In genomic region chr11:120388580-120388979, GRCm38 (mm10) we compare ENCODE assay signal across 17 mouse cellular contexts. TPM values are rescaled to one million over a fixed set of nuclear protein-coding genes. Genes with fewer than 3 reads are reported as not detected.
"Had no signal": no experiment of that assay in that cellular context is flagged by ENCODE, and none has a peak within 500 bp of the region (broad histone marks: within the 10 kb centered on the region; RNA-seq: fewer than 3 reads in every experiment).

No protein-coding gene starts in this region.

- H3K9ac ChIP-seq: liver, embryonic 15.5 days; midbrain, embryonic 13.5 days; neural tube, embryonic 15.5 days had no signal

- H3K27ac ChIP-seq: left cerebral cortex, adult 2 months; limb, embryonic 10.5 days; liver, embryonic 15.5 days; midbrain, embryonic 13.5 days; neural tube, embryonic 15.5 days; stomach, postnatal 0 days had no signal

- H3K4me2 ChIP-seq: liver, embryonic 11.5 days; liver, embryonic 15.5 days; midbrain, embryonic 13.5 days; neural tube, embryonic 15.5 days had no signal

- H3K4me1 ChIP-seq: midbrain, embryonic 13.5 days had no signal

- H3K9me3 ChIP-seq: limb, embryonic 10.5 days; liver, embryonic 15.5 days; midbrain, embryonic 13.5 days; neural tube, embryonic 15.5 days had no signal

- H3K4me3 ChIP-seq: left cerebral cortex, adult 2 months; limb, embryonic 10.5 days; liver, embryonic 15.5 days; midbrain, embryonic 13.5 days; myocyte; neural tube, embryonic 15.5 days had no signal

- DNase-seq: kidney, postnatal 4 days; lung, adult 2 months; lung, postnatal 36 days; right cerebral cortex, adult 18-20 months; right cerebral cortex, postnatal 25 days; thymus, postnatal 4 days had no signal

- ATAC-seq: lung, postnatal 0 days; midbrain, embryonic 13.5 days had no signal

- H3K27me3 ChIP-seq: liver, embryonic 15.5 days; midbrain, embryonic 13.5 days; neural tube, embryonic 15.5 days had no signal

RNA-seq across cellular contexts. Expression of gene Fscn2, which starts 27.2 kb away (rescaled TPM):
- total RNA-seq: megakaryocyte progenitor cell, adult 5-6 weeks had no signal
- polyA plus RNA-seq: liver, embryonic 15.5 days had no signal

RNA-seq across cellular contexts. Expression of gene Tspan10, which starts 53.9 kb away (rescaled TPM):
- total RNA-seq: megakaryocyte progenitor cell, adult 5-6 weeks had no signal
- polyA plus RNA-seq: limb, embryonic 10.5 days; liver, embryonic 15.5 days; lung, postnatal 0 days; midbrain, embryonic 13.5 days; myocyte; neural tube, embryonic 11.5 days; neural tube, embryonic 15.5 days; stomach, postnatal 0 days had no signal
